Mouse (Mus musculus) embryo, embryonic 11.5 days (tissue): ENCODE measurements around the gene Smg8.

ENCODE experiments used
- DNase-seq: peaks from one replicate; pipeline ENCODE4 v3.0.0-alpha.2; 2012; ENCODE audit warnings: low read depth, low spot score

The Smg8 gene

DNA sequence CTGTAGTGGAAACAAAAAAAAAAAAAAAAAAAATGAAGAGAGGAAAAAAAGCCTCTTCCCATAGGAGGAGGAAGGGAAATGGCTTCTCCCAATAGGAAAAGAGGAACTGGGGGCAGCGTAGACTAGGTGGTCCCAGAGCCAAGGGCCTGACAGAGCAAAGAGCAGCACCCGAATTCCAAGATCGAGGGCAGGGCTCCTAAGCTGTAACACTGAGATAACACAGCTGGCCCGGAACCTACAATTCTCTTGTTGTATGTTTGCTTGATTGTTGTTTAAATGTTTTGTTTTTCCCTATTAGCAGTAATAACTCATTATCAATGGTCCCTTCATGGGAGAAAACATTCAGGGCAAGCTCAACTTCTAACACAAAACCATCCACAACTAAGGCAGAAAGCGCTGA, 39.6 kb downstream of the Smg8 start:
- DNase-seq = no peak

DNA sequence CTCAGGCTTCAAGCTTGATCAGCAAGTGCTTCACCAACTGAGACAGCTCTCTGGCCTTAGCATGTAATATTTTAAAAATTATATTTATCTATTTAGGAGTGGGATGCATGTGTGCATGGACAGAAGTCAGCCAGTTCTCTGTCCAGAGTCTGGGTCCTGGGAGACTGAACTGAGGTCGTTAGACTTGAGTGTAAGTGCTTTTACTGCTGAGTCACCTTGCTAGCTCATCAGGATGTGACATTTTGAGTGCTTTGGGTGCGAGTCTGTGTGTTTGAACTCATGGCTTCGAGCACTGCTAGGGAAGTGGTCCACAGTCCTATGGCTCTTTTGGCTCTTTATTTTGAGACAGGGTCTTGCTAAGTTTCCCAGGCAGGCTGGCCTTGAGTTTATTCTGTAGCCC, 43.5 kb downstream of the Smg8 start:
- DNase-seq = no peak

DNA sequence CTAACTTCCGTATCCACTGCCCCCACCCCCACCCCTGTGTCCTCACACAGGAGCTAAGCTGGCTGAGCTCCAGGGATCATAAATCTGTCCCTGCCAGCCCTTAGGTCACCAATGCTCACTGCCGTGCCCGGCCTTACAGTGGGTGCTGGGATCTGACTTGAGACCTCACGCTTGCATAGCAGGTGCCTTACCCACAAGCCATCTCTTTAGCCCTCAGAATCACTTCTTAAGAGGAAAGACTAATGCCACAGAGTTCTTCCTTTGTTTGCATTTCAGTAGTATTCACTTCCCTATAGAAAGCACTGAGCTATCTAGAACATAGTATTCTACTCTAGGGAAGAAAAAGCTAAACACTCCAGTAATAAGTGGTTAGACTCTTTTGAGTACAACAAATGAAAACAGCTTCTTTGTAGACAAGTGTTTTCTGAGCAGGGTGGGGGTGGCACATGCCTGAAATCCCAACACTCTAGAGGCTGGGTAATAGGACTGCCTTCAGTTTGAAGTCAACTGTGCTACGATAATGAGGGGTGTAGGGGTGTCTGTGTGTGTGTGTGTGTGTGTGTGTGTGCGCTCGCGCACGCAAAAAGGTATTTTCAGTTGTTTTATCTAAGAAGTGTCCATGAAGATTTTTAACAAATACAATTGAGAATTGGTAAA, 47.1 kb downstream of the Smg8 start:
- no peak for DNase-seq

DNA sequence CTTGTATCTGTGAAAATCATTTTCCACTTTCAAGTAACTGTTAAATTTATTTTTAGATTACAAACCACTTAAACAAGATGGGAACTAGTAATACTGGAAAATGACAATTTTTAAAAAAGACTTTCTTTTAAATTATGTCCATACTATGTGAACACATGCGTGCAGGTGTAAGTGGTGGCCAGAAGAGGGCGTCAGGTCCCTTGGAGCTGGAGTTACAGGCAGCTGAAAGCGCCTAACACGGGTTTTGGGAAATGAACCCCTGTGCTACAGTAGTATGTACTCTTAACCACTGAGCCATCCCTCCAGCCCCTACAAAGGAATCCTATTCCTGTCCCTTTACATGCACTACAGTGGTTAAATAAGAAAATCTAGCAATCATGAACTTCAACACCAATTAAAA, 50.4 kb downstream of the Smg8 start:
- DNase-seq = no peak

DNA sequence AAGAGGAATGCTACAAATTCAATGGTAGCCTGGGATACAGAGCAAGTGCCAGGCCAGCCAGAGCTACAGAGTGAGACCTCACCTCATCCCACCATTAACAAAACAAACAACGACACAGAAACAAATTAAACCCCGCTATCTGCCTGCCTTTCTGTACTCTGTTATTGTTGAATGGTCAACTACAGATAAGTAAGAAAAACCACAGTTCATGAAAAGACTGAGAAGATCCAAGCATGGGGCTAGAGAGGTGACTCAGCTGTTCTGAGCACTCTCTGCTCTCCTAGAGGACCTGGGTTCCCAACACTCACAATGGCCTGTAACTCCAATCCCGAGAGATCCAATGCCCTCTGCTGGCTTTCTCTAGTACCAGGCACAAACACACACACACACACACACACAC, 58.4 kb downstream of the Smg8 start:
- DNase-seq = no peak
